Mouse (Mus musculus) embryonic facial prominence, embryonic 14.5 days (tissue): Measurements from ENCODE around the gene Srsf12. TPM values are rescaled to one million over a fixed set of nuclear protein-coding genes. Genes with fewer than 3 reads are reported as not detected.

Source experiments
- ATAC-seq: fragments of 200-750 bp; cut with Nextera tagmentation; 2 replicates; pipeline ENCODE4 v1.8.0; 2017; ENCODE audit warnings: low read depth, moderate number of reproducible peaks, moderate TSS enrichment
- DNase-seq: peaks from one replicate; pipeline ENCODE4 v3.0.0-alpha.2; 2015; ENCODE audit warnings: low spot score
- H3K27ac ChIP-seq: fragments of 300-500 bp; sonication (generic); replicated peaks from 2 replicates; pipeline ENCODE4 v1.5.1; 2014; ENCODE audit warnings: low read depth, mild to moderate bottlenecking, low read length, moderate library complexity
- H3K27me3 ChIP-seq: fragments of 300-500 bp; sonication (generic); replicated peaks from 2 replicates; pipeline ENCODE4 v1.6.1; 2014; ENCODE audit warnings: low read length; ENCODE audit not compliant: control insufficient read depth, insufficient read depth
- H3K36me3 ChIP-seq: fragments of 300-500 bp; sonication (generic); 2 replicates; pipeline ENCODE4 v1.6.1; 2014; ENCODE audit warnings: low read length, mixed read lengths; ENCODE audit not compliant: control insufficient read depth, insufficient read depth
- H3K4me1 ChIP-seq: fragments of 300-500 bp; sonication (generic); 2 replicates; pipeline ENCODE4 v1.6.1; 2014; ENCODE audit warnings: antibody characterized with exemption, low read length; ENCODE audit not compliant: control insufficient read depth, insufficient read depth
- H3K4me2 ChIP-seq: fragments of 300-500 bp; sonication (generic); 2 replicates; pipeline ENCODE4 v1.6.1; 2014; ENCODE audit warnings: low read depth, mild to moderate bottlenecking, low read length, moderate library complexity, mixed read lengths
- H3K4me3 ChIP-seq: fragments of 300-500 bp; sonication (generic); 2 replicates; pipeline ENCODE4 v1.5.1; 2014; ENCODE audit warnings: low read depth, mild to moderate bottlenecking, low read length
- H3K9ac ChIP-seq: fragments of 300-500 bp; sonication (generic); 2 replicates; pipeline ENCODE4 v1.6.1; 2014; ENCODE audit warnings: low read depth, mild to moderate bottlenecking, low read length, moderate library complexity, mixed read lengths
- H3K9me3 ChIP-seq: fragments of 300-500 bp; sonication (generic); 2 replicates; pipeline ENCODE4 v1.6.1; 2016; ENCODE audit warnings: low read length; ENCODE audit not compliant: control insufficient read depth
- WGBS: fragments of 180-500 bp; shearing (Covaris S2); extraction: QIAGEN DNeasy Blood & Tissue Kit; methylation state at CpG from one replicate; pipeline ENCODE4 v1.1.7; 2014; 5-methylcytosine and 5-hydroxymethylcytosine counted together
- polyA plus RNA-seq: library from polyadenylated mRNA; unstranded; fragments of >200 nt; fragmentation: Nextera tagmentation; extraction: Ambion mirVana; gene quantifications from 2 replicates; pipeline ENCODE4 v1.2.1, GENCODE M21; 2014

Srsf12 gene
- polyA plus RNA-seq, 1 experiment from 2014 or later: 14.4 TPM

GRCm38 (mm10) chr4:33260311-33260710 lies 51.5 kb downstream of the Srsf12 start:
- no peaks in the 10 kb centered on the region for H3K4me1 ChIP-seq
- no peak overlapping the region for H3K4me2 ChIP-seq
- DNase-seq (no peak), ATAC-seq (no peak)
- no peaks in the 10 kb centered on the region for H3K9me3 ChIP-seq
- no peak overlapping the region for H3K9ac ChIP-seq
- no peak overlapping the region for H3K4me3 ChIP-seq
- no peaks in the 10 kb centered on the region for H3K36me3 ChIP-seq
- H3K27ac ChIP-seq: no peak overlapping the region
- H3K27me3 ChIP-seq: no peaks in the 10 kb centered on the region

- H3K36me3 ChIP-seq: no peaks in the 10 kb centered on the region
- H3K27ac ChIP-seq: no peak overlapping the region
- H3K4me1 ChIP-seq: no peaks in the 10 kb centered on the region
- peak; percentile 69 for DNase-seq
- H3K9ac ChIP-seq: no peak overlapping the region
- H3K9me3 ChIP-seq: no peaks in the 10 kb centered on the region
- no peak overlapping the region for H3K4me3 ChIP-seq
- no peak for ATAC-seq
- no peaks in the 10 kb centered on the region for H3K27me3 ChIP-seq
- H3K4me2 ChIP-seq: no peak overlapping the region
- WGBS: 48% methylated on average over 7 of the region's 7 CpGs
Observed at GRCm38 (mm10) chr4:33261311-33261753, 52.5 kb downstream of the Srsf12 start.

- Histone ChIP-seq H3K4me1 (no peaks in the 10 kb centered on the region), H3K36me3 (no peaks in the 10 kb centered on the region), H3K27me3 (no peaks in the 10 kb centered on the region), H3K27ac (no peak overlapping the region), H3K9me3 (no peaks in the 10 kb centered on the region), H3K4me3 (no peak overlapping the region), H3K9ac (no peak overlapping the region), H3K4me2 (no peak overlapping the region)
- ATAC-seq: no peak
- no peak for DNase-seq
- WGBS: 79% methylated on average over 1 of the region's 1 CpGs
Observed at GRCm38 (mm10) chr4:33262897-33263296, 54.1 kb downstream of the Srsf12 start.

- no peak overlapping the region for H3K27ac ChIP-seq
- no peak for DNase-seq
- no peaks in the 10 kb centered on the region for H3K27me3 ChIP-seq
- ATAC-seq: no peak
- H3K36me3 ChIP-seq: no peaks in the 10 kb centered on the region
- H3K9ac ChIP-seq: no peak overlapping the region
- H3K9me3 ChIP-seq: no peaks in the 10 kb centered on the region
- H3K4me3 ChIP-seq: no peak overlapping the region
- H3K4me1 ChIP-seq: no peaks in the 10 kb centered on the region
- no peak overlapping the region for H3K4me2 ChIP-seq
- 81% methylated on average over 11 of the region's 11 CpGs for WGBS
Observed at GRCm38 (mm10) chr4:33264979-33265726, 56.4 kb downstream of the Srsf12 start.

GRCm38 (mm10) chr4:33270386-33271314 lies 61.9 kb downstream of the Srsf12 start:
- no peaks in the 10 kb centered on the region for H3K9me3 ChIP-seq
- H3K27ac ChIP-seq: no peak overlapping the region
- no peaks in the 10 kb centered on the region for H3K4me1 ChIP-seq
- H3K4me3 ChIP-seq: no peak overlapping the region
- H3K9ac ChIP-seq: no peak overlapping the region
- no peak for ATAC-seq
- no peak for DNase-seq
- H3K4me2 ChIP-seq: no peak overlapping the region
- WGBS: 84% methylated on average over 11 of the region's 11 CpGs
- H3K36me3 ChIP-seq: no peaks in the 10 kb centered on the region
- no peaks in the 10 kb centered on the region for H3K27me3 ChIP-seq

GRCm38 (mm10) chr4:33273437-33273836 lies 64.6 kb downstream of the Srsf12 start:
- Histone ChIP-seq H3K27ac (no peak overlapping the region), H3K9ac (no peak overlapping the region), H3K27me3 (no peaks in the 10 kb centered on the region), H3K9me3 (no peaks in the 10 kb centered on the region), H3K4me2 (no peak overlapping the region), H3K36me3 (no peaks in the 10 kb centered on the region), H3K4me3 (no peak overlapping the region), H3K4me1 (no peaks in the 10 kb centered on the region)
- WGBS: 69% methylated on average over 3 of the region's 3 CpGs
- ATAC-seq (no peak), DNase-seq (no peak)

GRCm38 (mm10) chr4:33281891-33282685 lies 73.3 kb downstream of the Srsf12 start:
- H3K27ac ChIP-seq: no peak overlapping the region
- no peaks in the 10 kb centered on the region for H3K27me3 ChIP-seq
- H3K9ac ChIP-seq: no peak overlapping the region
- no peaks in the 10 kb centered on the region for H3K4me1 ChIP-seq
- H3K4me2 ChIP-seq: no peak overlapping the region
- H3K4me3 ChIP-seq: no peak overlapping the region
- no peaks in the 10 kb centered on the region for H3K36me3 ChIP-seq
- DNase-seq (no peak), ATAC-seq (no peak)
- no peaks in the 10 kb centered on the region for H3K9me3 ChIP-seq
- WGBS: 63% methylated on average over 3 of the region's 3 CpGs
